Mouse (Mus musculus) heart, embryonic 11.5 days (tissue): ENCODE results near the gene Gsto2. TPM values are rescaled to one million over a fixed set of nuclear protein-coding genes. Genes with fewer than 3 reads are reported as not detected.

Source experiments
- ATAC-seq: fragments of 200-750 bp; cut with Nextera tagmentation; replicated peaks from 2 replicates; pipeline ENCODE4 v1.8.0; 2017; ENCODE audit warnings: moderate library complexity; ENCODE audit not compliant: insufficient number of reproducible peaks, low FRiP score, low TSS enrichment
- H3K27ac ChIP-seq: fragments of 300-500 bp; sonication (generic); 2 replicates; pipeline ENCODE4 v1.5.1; 2014; ENCODE audit warnings: mild to moderate bottlenecking, low read depth, low read length
- H3K27me3 ChIP-seq: fragments of 300-500 bp; sonication (generic); 2 replicates; pipeline ENCODE4 v1.6.1; 2014; ENCODE audit warnings: mild to moderate bottlenecking, low read length, mixed read lengths; ENCODE audit not compliant: control insufficient read depth, insufficient read depth
- H3K36me3 ChIP-seq: fragments of 300-500 bp; sonication (generic); 2 replicates; pipeline ENCODE4 v1.6.1; 2014; ENCODE audit warnings: mild to moderate bottlenecking, low read length, moderate library complexity, mixed read lengths; ENCODE audit not compliant: control insufficient read depth, insufficient read depth
- H3K4me1 ChIP-seq: fragments of 300-500 bp; sonication (generic); 2 replicates; pipeline ENCODE4 v1.6.1; 2014; ENCODE audit warnings: low read length; ENCODE audit not compliant: control insufficient read depth, insufficient read depth
- H3K4me2 ChIP-seq: fragments of 300-500 bp; sonication (generic); 2 replicates; pipeline ENCODE4 v1.6.1; 2014; ENCODE audit warnings: mild to moderate bottlenecking, moderate library complexity
- H3K4me3 ChIP-seq: fragments of 300-500 bp; sonication (generic); 2 replicates; pipeline ENCODE4 v1.5.1; 2014; ENCODE audit warnings: low read depth, low read length
- H3K9ac ChIP-seq: fragments of 300-500 bp; sonication (generic); 2 replicates; pipeline ENCODE4 v1.6.1; 2014; ENCODE audit warnings: mild to moderate bottlenecking, low read depth, low read length, moderate library complexity
- H3K9me3 ChIP-seq: fragments of 300-500 bp; sonication (generic); replicated peaks from 2 replicates; pipeline ENCODE4 v1.6.1; 2016; ENCODE audit warnings: low read length; ENCODE audit not compliant: control insufficient read depth
- WGBS: fragments of 180-500 bp; shearing (Covaris S2); extraction: QIAGEN DNeasy Blood & Tissue Kit; methylation state at CpG from one replicate; pipeline ENCODE4 v1.1.7; 2014; ENCODE audit not compliant: insufficient replicate concordance; 5-methylcytosine and 5-hydroxymethylcytosine counted together
- polyA plus RNA-seq: library from polyadenylated mRNA; unstranded; fragments of >200 nt; fragmentation: Nextera tagmentation; extraction: Ambion mirVana; gene quantifications from 2 replicates; pipeline ENCODE4 v1.2.1, GENCODE M21; 2014

Gsto2 gene
- polyA plus RNA-seq, 1 experiment from 2014 or later: 0.82 TPM

DNA sequence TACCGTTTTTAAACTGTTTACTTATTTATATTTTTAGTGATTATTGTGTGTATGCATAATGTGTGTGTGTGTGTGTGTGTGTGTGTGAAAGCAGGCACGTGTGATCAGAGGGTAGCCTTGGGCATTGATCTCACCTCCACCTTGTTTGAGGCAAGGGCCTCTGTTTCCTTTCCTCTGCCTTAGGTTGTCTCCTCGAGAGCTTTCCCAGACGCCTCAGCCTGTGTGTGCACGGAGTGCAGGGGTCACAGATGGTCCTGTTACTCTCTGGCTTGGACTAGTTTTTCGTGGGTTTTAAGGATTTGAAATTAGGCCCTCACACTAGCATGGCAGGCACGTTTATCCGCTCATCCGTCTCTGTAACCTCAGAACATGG, 17.5 kb downstream of the Gsto2 start:
- no peak overlapping the region for H3K4me3 ChIP-seq
- no peak overlapping the region for H3K9ac ChIP-seq
- WGBS: 51% methylated on average over 9 of the region's 9 CpGs
- no peak overlapping the region for H3K27ac ChIP-seq
- H3K27me3 ChIP-seq: no peaks in the 10 kb centered on the region
- no peak for ATAC-seq
- no peaks in the 10 kb centered on the region for H3K9me3 ChIP-seq
- no peaks in the 10 kb centered on the region for H3K36me3 ChIP-seq
- H3K4me2 ChIP-seq: no peak overlapping the region
- peaks cover 16% of the 10 kb centered on the region for H3K4me1 ChIP-seq

DNA sequence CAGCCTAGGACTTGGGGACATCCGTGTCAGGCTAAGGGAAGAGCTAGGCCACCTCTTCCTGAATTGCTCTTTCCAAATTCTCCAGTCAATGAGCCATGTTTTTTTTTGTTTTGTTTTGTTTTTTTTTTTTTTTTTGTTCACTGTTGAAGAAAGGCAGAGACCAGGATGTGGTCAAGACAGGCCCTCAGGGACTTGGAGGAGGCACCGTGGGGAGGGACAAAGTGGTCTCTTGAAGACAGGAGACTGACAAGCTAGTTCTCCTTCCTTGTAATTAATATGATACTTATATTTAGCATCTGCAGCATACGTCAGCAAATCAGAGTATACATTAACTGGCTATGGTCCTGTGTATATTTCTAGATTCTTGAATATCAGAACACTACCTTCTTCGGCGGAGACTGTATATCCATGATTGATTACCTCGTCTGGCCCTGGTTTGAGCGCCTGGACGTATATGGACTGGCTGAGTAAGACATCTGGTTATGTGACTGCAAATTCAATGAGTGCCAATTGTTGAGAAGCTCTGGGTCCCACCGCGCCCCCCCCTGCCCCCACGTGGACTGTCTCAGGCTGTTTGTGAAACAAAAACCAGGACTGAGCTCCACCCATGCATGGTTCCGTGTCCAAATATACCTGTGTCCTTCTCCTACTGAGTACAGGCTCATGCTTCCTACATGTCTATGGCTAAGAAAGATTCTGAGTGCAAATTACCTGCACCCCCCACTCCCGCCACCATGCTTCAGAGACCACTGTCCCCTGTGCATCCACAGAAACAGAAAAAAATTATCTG, 19.2 kb downstream of the Gsto2 start:
- ATAC-seq: no peak
- Histone ChIP-seq H3K4me2 (no peak overlapping the region), H3K4me1 (peaks cover 16% of the 10 kb centered on the region), H3K9me3 (no peaks in the 10 kb centered on the region), H3K9ac (no peak overlapping the region), H3K36me3 (no peaks in the 10 kb centered on the region), H3K27ac (no peak overlapping the region), H3K4me3 (no peak overlapping the region), H3K27me3 (no peaks in the 10 kb centered on the region)
- WGBS: 72% methylated on average over 13 of the region's 13 CpGs

DNA sequence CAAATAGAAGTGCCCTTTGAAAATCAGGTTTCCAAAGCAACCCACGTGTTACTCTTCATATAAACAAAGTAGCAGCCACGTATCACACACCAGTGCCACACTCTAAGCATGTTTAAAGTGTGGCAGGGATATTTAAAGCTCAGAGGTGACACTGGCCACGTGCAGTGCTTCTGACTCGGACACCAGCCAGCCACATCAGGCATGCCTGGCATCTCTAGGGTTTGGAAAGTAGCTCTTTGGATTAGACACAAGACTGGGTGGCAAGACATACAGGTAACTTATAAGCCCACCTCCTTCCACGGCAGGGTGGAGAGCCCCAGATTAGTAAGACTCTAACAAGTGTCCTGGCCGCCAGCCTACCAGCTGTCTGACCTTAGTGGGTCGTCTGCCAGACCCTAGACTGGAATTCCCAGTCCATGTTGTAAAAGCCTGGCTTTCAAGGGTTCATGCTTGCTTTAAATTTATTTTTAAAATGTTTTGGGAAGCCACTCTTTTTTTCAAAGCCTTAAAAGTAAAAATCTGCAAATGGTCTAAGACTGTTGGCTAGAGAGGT, 19.9 kb downstream of the Gsto2 start:
- Histone ChIP-seq H3K4me1 (peaks cover 16% of the 10 kb centered on the region), H3K4me3 (no peak overlapping the region), H3K9ac (no peak overlapping the region), H3K27me3 (no peaks in the 10 kb centered on the region), H3K27ac (no peak overlapping the region), H3K36me3 (no peaks in the 10 kb centered on the region), H3K4me2 (no peak overlapping the region), H3K9me3 (no peaks in the 10 kb centered on the region)
- ATAC-seq: 0 out of 2 replicates have a peak, but pooled peaks have one; percentile 11
- WGBS: 42% methylated on average over 7 of the region's 7 CpGs

DNA sequence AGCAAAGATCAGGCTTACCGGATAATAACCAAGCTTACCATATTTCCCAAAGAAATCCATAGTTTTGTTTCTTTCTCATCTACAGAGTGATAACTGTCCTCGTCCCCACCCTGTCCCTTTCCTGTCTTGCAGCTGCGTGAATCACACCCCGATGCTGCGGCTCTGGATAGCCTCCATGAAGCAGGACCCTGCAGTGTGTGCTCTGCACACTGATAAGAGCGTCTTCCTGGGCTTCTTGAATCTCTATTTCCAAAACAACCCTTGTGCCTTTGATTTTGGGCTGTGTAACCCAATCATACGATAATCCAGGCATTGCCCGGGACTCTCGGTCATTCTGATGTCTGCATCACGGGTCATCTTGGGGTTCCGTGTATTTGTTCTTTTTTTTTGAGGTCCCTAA, 20.6 kb downstream of the Gsto2 start:
- Histone ChIP-seq H3K9me3 (no peaks in the 10 kb centered on the region), H3K27me3 (no peaks in the 10 kb centered on the region), H3K4me2 (no peak overlapping the region), H3K36me3 (no peaks in the 10 kb centered on the region), H3K4me3 (no peak overlapping the region), H3K9ac (0 out of 2 replicates have a peak overlapping the region, but pooled peaks have one; percentile 2), H3K27ac (no peak overlapping the region), H3K4me1 (peaks cover 16% of the 10 kb centered on the region)
- ATAC-seq: no peak
- WGBS: 61% methylated on average over 11 of the region's 11 CpGs

DNA sequence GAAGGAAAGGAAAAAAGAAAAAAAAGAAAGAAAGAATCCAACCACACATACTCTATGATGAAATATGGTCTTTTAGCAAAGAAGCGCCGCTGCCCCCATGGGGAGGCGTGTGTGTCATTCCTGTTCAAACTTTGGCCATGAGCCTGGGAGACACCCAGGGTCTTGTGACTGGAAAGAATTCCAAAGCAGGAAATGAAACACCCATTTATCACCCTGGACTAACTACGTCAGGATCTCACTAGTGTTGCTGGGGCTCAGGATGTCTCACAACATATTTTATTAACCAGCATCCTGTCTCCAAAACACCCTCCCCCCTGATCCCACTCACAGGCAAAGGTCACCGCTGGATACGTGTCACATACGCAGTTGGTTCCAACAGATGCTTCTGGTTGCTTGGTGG, 21.3 kb downstream of the Gsto2 start:
- WGBS: 51% methylated on average over 7 of the region's 7 CpGs
- ATAC-seq: no peak

DNA sequence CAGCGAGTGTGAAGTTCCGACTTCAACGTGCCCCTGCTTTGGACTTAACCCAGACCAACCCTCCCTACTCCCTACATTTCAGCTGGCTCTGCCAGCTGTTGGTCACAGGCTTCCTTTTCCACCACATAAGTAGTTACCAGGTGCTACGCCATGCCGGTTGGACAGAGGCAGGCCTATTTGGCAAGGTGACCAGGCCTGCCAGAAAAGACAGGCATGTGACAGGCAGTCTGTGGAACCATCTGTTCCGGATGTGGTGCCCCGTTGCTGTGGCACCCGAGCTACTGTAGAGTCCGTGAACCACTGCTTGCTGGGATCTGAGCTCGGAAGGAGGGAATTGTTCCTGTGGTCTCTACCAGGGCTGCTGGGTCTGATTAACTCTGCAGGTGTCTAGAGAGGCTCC, 22.1 kb downstream of the Gsto2 start:
- H3K4me1 ChIP-seq: peaks cover 17% of the 10 kb centered on the region
- H3K27ac ChIP-seq: no peak overlapping the region
- ATAC-seq: no peak
- no peak overlapping the region for H3K9ac ChIP-seq
- H3K27me3 ChIP-seq: no peaks in the 10 kb centered on the region
- H3K36me3 ChIP-seq: no peaks in the 10 kb centered on the region
- 85% methylated on average over 10 of the region's 10 CpGs for WGBS
- no peak overlapping the region for H3K4me3 ChIP-seq
- no peak overlapping the region for H3K4me2 ChIP-seq
- no peaks in the 10 kb centered on the region for H3K9me3 ChIP-seq

More for the DNA sequence above, 21.3 kb downstream of the Gsto2 start:
- H3K36me3 ChIP-seq: no peaks in the 10 kb centered on the region
- no peaks in the 10 kb centered on the region for H3K27me3 ChIP-seq
- no peak overlapping the region for H3K4me3 ChIP-seq
- H3K9ac ChIP-seq: no peak overlapping the region
- no peaks in the 10 kb centered on the region for H3K9me3 ChIP-seq
- H3K4me1 ChIP-seq: peaks cover 16% of the 10 kb centered on the region
- H3K27ac ChIP-seq: no peak overlapping the region
- no peak overlapping the region for H3K4me2 ChIP-seq

DNA sequence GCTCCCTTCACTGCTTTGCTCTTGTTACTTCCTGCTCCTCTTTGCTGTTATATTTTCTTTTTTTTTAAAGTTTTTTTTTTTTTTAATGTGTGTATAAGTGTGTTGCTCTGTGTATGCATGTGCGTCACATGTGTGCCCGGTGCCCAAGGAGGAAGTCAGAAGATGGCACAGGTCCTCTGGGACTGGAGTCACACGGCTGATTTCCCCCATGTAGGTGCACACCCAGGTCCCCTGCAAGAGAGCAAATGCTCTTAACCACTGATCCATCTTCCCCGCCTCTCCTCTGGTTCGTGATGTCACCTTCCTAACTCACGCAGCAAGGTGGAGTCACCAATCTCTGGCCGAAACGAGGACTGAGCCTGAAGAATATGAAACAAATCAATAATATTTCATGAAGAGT, 22.7 kb downstream of the Gsto2 start:
- no peaks in the 10 kb centered on the region for H3K27me3 ChIP-seq
- no peak overlapping the region for H3K9ac ChIP-seq
- no peak overlapping the region for H3K4me2 ChIP-seq
- no peak overlapping the region for H3K4me3 ChIP-seq
- WGBS: 87% methylated on average over 8 of the region's 8 CpGs
- no peak for ATAC-seq
- H3K9me3 ChIP-seq: no peaks in the 10 kb centered on the region
- H3K4me1 ChIP-seq: peaks cover 20% of the 10 kb centered on the region
- no peak overlapping the region for H3K27ac ChIP-seq
- no peaks in the 10 kb centered on the region for H3K36me3 ChIP-seq

DNA sequence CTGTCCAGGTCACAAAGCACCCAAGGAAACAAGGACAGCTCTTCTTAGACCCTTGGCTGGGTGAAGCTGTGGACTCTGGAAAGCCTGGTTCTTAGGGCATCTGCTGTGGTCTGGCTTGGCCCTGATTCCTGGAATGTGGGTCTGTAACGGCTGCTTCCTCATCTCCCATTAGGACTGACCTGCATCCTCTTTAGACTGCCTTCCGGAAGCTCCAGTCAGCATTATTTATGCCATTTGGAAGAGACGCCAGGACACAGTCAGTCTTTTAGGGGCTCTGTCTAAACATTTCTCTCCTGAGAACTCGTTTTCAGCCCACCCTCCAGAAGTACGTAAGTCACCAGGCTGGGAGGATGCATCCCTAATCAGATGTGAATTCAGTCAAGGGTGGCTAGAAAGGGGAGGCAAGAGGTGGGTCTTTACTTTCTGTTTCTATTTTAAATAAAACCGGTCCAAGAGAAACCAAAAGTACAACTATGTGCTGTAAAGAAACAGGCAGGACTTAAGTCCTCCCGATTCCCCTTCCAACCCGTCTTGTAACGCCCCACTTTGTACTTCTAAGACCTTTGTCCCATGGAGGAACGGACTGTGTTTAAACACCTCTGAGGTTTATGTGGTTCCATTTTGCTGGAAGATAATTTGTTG, 25.3 kb downstream of the Gsto2 start:
- H3K9me3 ChIP-seq: no peaks in the 10 kb centered on the region
- H3K36me3 ChIP-seq: peaks cover 1% of the 10 kb centered on the region
- no peak overlapping the region for H3K27ac ChIP-seq
- no peak for ATAC-seq
- 67% methylated on average over 10 of the region's 10 CpGs for WGBS
- H3K4me3 ChIP-seq: no peak overlapping the region
- no peaks in the 10 kb centered on the region for H3K27me3 ChIP-seq
- peaks cover 11% of the 10 kb centered on the region for H3K4me1 ChIP-seq
- no peak overlapping the region for H3K9ac ChIP-seq
- no peak overlapping the region for H3K4me2 ChIP-seq
